Mouse (Mus musculus) left cerebral cortex, adult 8-10 months (tissue): ENCODE measurements around the gene Abr. TPM values are rescaled to one million over a fixed set of nuclear protein-coding genes. Genes with fewer than 3 reads are reported as not detected.

Experiments
- DNase-seq, 2 experiments: peaks; one replicate each; pipeline ENCODE4 v3.0.0; 2022; ENCODE audit warnings: low spot score in 2 of 2
- total RNA-seq, 4 experiments: library from RNA; stranded (reverse); gene quantifications; 2 replicates each; pipeline ENCODE4 v1.2.4; 2022

The Abr gene
- total RNA-seq, 4 experiments from 2014 or later: 382 to 408 (median 393) TPM

- no peak for DNase-seq
Measured at GRCm38 (mm10) chr11:76495127-76496028, 126.7 kb downstream of the Abr start.

GRCm38 (mm10) chr11:76494360-76495126 is 127.6 kb downstream of the Abr start:
- DNase-seq: peak; percentile 67 to 79

- no peak for DNase-seq
Measured at GRCm38 (mm10) chr11:76493811-76494274, 128.3 kb downstream of the Abr start.

GRCm38 (mm10) chr11:76493167-76493566 is 128.9 kb downstream of the Abr start:
- peak in 1 of 2 experiments; percentile 47 for DNase-seq

- DNase-seq: no peak
Measured at GRCm38 (mm10) chr11:76491817-76492216, 130.3 kb downstream of the Abr start.

GRCm38 (mm10) chr11:76489407-76489806 is 132.7 kb downstream of the Abr start:
- no peak for DNase-seq

- DNase-seq: no peak
Measured at GRCm38 (mm10) chr11:76487024-76487423, 135.1 kb downstream of the Abr start.

- no peak for DNase-seq
Measured at GRCm38 (mm10) chr11:76484033-76484432, 138.1 kb downstream of the Abr start.

- DNase-seq: no peak
Measured at GRCm38 (mm10) chr11:76483171-76483727, 138.9 kb downstream of the Abr start.

GRCm38 (mm10) chr11:76482697-76483096 is 139.4 kb downstream of the Abr start:
- no peak for DNase-seq

GRCm38 (mm10) chr11:76482183-76482582 is 139.9 kb downstream of the Abr start:
- no peak for DNase-seq

GRCm38 (mm10) chr11:76479729-76480128 is 142.4 kb downstream of the Abr start:
- no peak for DNase-seq

- no peak for DNase-seq
Measured at GRCm38 (mm10) chr11:76478676-76479655, 143.1 kb downstream of the Abr start.

- DNase-seq: no peak
Measured at GRCm38 (mm10) chr11:76477095-76477525, 145.0 kb downstream of the Abr start.

GRCm38 (mm10) chr11:76476376-76477094 is 145.6 kb downstream of the Abr start:
- no peak for DNase-seq

- no peak for DNase-seq
Measured at GRCm38 (mm10) chr11:76472617-76473016, 149.5 kb downstream of the Abr start.

GRCm38 (mm10) chr11:76469311-76469998 is 152.7 kb downstream of the Abr start:
- no peak for DNase-seq

- peak in 1 of 2 experiments; percentile 67 for DNase-seq
Measured at GRCm38 (mm10) chr11:76468347-76468746, 153.8 kb downstream of the Abr start.

- no peak for DNase-seq
Measured at GRCm38 (mm10) chr11:76467487-76468005, 154.6 kb downstream of the Abr start.
